Mouse (Mus musculus) NIH3T3 (cell line): ENCODE results near the gene Nans.

Experiments used
- DNase-seq: peaks from one replicate; pipeline ENCODE4 v3.0.0-alpha.2; 2012; ENCODE audit warnings: low read depth

Nans gene

DNA sequence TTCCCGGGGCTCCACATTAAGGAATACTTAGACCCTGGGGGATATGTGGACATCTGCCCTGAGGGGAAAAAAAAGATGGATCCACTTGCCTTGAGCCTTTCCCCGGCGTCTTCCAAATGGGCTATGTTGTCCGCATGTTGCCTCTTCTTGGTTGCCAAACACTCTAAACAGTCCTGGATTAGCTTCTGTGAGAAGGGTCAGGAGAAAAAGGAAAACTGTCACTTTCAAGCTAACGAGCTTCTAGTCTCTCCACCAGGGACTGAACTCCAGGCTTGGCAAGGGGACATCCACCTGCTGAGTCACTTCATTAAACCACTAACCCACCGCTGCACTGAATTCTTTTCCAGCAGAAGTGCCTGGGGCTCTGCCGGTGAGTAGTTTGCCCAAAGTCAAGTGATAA lies 43.9 kb downstream of the Nans start:
- no peak for DNase-seq

DNA sequence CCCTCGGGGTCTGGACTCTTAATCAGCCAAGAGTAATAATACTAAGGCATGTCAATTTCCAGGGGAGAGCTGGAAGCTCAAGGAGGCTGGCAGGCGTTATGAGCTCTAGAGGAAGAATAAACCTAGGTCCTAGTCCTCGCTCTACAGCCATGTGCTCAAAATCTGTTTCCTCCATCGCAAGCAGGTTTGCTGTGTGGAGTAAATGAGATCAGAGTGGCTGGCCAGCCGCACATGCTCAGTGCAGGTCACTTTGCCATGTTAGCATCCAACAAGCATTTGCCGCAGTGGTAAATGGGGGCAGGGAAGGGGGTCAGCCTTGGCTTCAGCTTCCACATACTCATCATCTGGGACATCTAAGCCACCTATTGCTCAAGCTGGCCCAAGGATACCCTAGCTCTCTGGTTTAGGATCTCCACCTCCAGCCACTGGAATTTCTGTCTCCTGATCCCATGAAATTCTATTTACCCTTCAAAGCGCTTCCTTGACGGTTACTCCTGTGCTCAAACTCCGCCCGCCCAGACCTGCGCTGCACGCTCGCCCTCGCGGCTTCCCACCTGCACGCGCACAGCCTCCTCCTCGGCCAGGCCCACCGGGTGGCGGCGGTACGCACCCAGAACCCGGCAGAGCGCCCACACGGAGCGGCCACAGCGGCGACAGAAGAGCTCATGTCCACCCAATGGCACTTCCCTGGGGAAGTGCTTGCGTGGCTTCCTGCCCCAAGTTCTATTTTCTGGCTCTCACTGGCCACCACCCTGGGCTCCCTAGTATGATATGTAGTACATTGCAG lies 45.1 kb downstream of the Nans start:
- no peak for DNase-seq

DNA sequence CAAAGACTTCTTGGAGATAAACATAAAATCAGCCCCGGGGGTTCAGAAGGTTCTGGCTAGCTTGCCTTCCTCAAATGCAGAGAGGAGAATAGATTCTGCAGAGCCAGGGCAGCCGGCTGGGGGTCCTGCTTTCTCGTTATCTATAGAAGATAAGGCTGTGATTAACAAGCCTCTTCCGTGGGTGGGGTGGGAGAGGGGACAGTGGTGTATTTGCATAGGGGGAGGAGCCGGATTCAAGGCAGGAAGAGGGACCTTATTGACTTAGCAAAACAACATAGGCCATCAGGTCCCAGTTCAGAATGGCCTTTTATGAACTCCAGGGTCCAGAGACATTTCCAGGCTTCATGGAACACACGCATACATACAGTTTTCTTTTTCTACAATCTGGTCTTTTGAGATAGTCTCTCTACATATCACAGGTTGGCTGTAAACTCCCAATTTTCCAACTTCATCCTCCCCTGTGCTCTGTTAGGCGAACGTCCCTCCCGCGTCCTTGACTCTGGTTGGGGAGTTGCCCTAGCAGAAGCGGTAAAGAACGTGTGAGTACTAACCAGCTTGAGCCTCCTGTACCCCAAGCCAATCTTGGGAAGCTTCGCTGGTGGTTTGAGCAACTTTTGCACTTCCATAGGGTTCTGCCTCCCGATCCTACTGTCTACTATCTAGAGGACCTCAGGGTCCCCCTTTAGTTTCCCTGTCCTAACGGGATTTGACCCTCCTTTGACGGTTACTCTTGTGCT lies 46.2 kb downstream of the Nans start:
- DNase-seq: no peak

DNA sequence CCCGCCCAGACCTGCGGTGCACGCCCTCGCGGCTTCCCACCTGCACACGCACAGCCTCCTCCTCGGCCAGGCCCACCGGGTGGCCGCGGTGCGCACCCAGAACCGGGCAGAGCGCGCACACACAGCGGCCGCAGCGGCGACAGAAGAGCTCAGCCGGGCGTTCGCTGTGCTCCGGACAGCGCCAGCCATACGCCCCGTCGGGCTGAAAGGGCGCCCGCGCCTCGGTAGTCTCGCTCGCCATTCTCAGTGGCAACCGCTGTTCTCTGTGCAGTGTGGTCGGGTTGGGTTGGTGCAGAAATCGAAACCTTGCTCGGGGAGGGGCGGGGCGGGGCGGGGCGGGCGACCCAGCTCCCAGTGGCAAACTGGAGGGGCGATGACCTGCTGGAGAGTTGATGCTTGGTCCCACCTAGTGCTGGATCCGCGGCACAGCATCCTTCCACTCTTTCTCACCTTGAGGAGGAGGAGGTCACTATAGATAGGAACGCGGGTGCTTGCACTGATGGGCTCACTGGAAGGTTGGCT lies 46.9 kb downstream of the Nans start, which contains the start of gene Trim14:
TSS of gene Trim14 (minus strand) at position 302 of the 522 bp plus-strand sequence.
- DNase-seq: no peak

DNA sequence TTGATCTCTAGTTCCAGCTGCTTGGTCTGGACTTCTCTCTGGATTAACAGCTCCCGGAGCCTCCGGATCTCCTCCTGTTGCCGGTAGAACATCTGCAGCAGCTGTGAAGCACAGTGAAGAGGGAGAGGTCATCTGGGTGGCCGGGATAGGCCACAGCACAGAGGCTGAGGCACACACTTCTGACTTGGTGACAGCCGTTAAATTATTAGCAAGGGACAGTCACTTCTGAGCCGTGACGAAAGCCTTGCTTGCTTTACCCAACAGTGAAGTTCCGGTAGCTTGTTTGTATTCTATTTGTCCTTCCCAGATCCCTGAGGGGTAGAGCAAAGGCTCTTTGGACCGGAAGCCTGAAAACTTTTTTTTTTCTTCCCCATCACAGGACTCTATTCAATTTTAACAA lies 50.1 kb downstream of the Nans start:
- DNase-seq: no peak

DNA sequence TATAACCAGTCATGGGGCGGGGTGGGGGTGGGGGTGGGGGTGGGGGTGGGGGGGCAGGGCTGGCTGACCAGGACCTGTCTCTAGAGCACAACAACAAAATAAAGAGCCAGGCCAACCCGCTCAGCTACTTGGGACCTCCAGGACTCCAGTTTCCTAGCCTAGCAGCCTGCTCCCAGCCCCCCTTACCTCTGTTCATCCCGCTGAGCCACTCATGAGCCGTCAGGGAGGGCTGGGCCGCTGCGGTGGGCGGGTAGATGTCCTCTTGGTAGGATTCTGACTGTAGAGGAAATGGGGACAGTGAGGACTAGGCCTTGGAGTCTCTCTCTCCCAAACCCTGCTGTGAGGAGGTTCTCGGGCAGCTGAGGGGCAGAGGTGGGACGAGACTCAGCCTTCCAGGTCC lies 52.7 kb downstream of the Nans start:
- DNase-seq: no peak

DNA sequence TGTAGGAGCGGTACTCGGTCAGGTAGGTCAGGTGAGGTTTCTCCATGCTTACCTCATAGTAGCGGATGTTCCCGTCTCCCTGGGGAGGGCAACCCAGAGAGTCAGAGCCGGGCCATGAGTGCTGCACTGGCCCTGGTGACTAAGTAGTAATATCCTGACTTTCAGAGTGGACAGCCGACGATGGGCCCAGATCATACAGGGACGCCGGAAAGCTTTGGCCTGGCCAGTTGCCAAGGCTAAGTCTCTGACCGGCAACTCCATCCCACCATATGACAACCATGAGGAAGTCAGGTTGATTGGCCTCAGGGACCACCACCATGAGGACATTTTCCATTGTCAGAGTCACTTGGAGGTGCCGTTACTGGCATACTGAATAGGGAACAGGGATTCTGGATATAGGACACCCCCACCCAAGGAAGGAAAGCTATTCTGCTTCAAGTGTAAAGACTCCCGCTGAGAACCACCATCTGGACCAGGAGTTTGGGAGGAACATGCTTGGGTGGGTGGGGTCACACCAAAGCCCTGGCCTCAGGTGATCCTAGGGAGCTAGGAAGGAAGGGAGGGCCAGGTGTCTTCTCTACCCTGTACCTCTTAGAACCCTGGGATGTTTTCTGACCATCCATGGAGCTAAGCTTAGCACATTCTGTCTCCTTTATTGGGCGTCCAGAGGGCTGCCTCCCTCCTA lies 54.5 kb downstream of the Nans start:
- no peak for DNase-seq

DNA sequence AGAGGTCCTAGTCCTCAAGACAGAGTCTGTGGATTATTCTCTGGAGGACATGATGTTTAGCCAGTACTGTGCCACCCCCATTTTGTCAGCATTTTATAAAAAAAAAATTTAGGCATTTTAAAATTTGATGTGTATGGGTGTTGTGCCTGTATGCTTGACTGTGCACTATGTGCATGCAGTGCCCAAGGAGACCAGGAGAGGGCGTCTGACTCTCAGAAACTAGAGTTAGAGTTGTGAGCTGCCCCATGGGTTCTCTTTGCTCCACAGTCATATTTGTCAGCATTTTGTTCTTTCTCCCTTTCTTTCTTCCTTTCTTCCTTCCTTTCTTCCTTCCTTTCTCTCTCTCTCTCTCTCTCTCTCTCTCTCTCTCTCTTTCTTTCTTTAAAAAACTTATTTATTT lies 55.3 kb downstream of the Nans start:
- peak; percentile 19 for DNase-seq

DNA sequence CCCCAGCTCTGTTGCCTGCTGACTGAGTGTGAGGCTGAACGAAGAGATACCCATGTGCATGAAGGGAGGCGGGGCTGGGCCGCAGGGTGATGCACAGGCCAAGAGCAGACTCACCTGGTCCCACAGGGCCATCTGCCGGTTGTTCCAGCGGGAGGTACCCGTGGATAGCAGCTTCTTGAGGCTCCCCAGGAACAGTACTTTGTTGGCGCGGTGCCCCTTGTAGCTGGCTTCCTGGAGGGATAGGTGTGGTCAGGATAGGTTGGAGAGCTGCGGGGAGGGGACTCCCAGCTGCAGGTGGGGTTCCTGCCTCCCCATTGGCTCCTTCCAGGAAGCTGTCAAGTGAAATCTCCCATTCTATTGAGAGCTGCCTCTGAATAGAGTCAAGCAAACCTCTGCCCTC lies 56.5 kb downstream of the Nans start:
- DNase-seq: no peak

DNA sequence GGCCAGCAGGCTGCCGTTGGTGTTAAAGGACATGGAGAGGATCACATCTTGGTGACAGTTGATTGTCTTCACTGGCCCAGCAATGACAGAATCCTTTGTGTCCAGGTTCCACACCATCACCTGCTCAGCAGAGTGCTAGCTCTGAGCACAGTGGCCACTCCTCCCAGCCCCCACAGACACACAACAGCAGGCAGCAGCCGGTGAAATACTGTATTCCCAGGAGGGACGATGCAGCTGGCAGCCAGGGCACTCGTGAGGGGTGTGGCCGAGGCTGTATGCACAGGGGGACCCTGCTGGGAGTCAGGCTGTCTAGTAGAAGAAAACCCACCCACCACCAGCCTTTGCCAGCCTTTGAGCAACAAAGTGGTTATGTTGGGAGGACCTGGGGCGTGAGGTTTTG lies 57.7 kb downstream of the Nans start:
- no peak for DNase-seq

DNA sequence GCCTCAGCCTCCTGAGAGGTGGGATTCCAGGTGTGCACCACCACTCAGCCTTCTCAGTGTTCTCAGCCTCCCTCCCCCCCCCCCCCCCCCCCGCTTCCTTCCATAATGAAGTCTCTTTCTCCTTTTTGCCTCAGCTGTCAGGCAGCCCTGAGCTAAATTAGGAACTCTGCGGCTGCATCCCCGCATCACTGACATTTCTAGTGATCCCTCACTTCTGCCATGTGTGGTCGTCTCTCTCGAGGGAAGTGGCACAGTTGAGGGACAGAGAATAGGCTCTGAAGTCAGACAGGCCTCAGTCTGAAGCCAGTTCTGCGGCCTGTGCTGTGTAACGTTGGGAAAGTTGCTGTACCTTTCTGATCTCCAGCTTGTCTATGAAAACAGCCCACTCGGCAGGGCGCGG lies 60.9 kb downstream of the Nans start:
- DNase-seq: no peak

DNA sequence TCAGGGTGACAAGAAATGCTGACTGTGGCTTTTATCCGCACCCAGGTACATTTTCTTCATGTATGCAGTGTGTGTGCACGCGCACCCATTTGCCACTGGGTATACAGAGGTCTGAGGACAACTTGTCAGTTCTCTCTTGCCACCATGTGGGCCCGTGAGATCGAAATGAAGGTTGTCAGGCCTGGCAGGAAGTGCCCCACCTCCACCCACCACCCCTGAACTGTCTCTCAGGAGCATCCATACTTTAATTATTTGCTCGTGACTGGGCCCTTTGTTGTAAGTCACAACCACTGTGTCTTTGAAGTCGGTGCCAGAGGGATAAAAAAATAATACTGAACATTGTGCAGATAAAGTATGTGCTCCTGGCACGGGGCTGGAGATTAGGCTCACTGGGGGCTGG lies 61.4 kb downstream of the Nans start:
- no peak for DNase-seq
